Mouse (Mus musculus) spleen, postnatal 4 days (tissue): Measurements from ENCODE around the gene Grap2.
"Not testable (repeated sequence)": the region's sequence is repeated elsewhere in the genome, so short reads cannot be mapped to it uniquely, and the experiment has no call there.

Experiments
- DNase-seq, 2 experiments: peaks; one replicate each; pipeline ENCODE4 v3.0.0; 2022; ENCODE audit warnings: low spot score in 2 of 2

The Grap2 gene

GRCm38 (mm10) chr15:80566696-80567095, 5.7 kb upstream of the Grap2 start:
- DNase-seq = no peak

- no peak for DNase-seq
Observed at GRCm38 (mm10) chr15:80567139-80567538, 5.3 kb upstream of the Grap2 start.

GRCm38 (mm10) chr15:80567731-80568130, 4.7 kb upstream of the Grap2 start:
- DNase-seq = no peak

- DNase-seq = no peak
Observed at GRCm38 (mm10) chr15:80569205-80569604, 3.2 kb upstream of the Grap2 start.

- no peak for DNase-seq
Observed at GRCm38 (mm10) chr15:80570226-80570625, 2.2 kb upstream of the Grap2 start.

- DNase-seq = no peak
Observed at GRCm38 (mm10) chr15:80571611-80572010, 783 bp upstream of the Grap2 start.

GRCm38 (mm10) chr15:80572811-80573520, 572 bp downstream of the Grap2 start:
- no peak for DNase-seq

GRCm38 (mm10) chr15:80574211-80575040, 2.0 kb downstream of the Grap2 start:
- DNase-seq = no peak

- no peak for DNase-seq
Observed at GRCm38 (mm10) chr15:80575817-80576370, 3.5 kb downstream of the Grap2 start.

GRCm38 (mm10) chr15:80576415-80576994, 4.1 kb downstream of the Grap2 start:
- no peak for DNase-seq

- DNase-seq = no peak
Observed at GRCm38 (mm10) chr15:80577166-80577960, 5.0 kb downstream of the Grap2 start.

GRCm38 (mm10) chr15:80579121-80579520, 6.7 kb downstream of the Grap2 start:
- DNase-seq = no peak

GRCm38 (mm10) chr15:80580585-80580984, 8.2 kb downstream of the Grap2 start:
- not testable (repeated sequence) for DNase-seq

GRCm38 (mm10) chr15:80582581-80583495, 10.4 kb downstream of the Grap2 start:
- no peak for DNase-seq

GRCm38 (mm10) chr15:80586296-80586695, 13.9 kb downstream of the Grap2 start:
- no peak for DNase-seq

GRCm38 (mm10) chr15:80590641-80591040, 18.2 kb downstream of the Grap2 start:
- DNase-seq = no peak

- DNase-seq = no peak
Observed at GRCm38 (mm10) chr15:80592737-80593136, 20.3 kb downstream of the Grap2 start.

GRCm38 (mm10) chr15:80593877-80594276, 21.5 kb downstream of the Grap2 start:
- DNase-seq = no peak

GRCm38 (mm10) chr15:80598750-80599149, 26.4 kb downstream of the Grap2 start:
- no peak for DNase-seq

- peak; percentile 78 to 84 for DNase-seq
Observed at GRCm38 (mm10) chr15:80599213-80599750, 26.9 kb downstream of the Grap2 start.
